Mouse (Mus musculus): ENCODE measurements around the gene Cebpzos.

DNA sequence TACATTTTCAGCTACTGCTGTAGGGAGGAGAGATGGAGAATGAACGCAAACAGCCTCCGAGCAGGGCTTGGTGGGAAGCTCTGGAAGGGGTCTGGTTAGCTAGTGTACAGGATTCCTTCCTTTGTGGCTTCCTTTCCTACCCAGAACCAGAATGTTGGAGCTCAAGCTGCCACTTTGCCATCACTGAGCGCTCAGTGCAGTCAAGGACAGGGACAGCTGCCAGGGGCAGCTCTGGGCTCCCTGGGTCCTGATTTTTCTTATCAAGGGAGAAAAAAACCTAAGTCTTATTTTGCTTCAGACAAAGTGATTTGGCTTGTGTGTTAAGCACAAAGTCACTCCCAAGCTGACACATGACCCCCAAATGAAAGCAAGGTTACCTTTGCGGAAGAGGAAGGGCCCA, 27.7 kb upstream of the Cebpzos start:
- TF ChIP-seq REST (IDR thresholded peaks at IDR 0.05; ENCODE audit: insufficient read depth, insufficient read length) (no peak), TCF12 (IDR thresholded peaks at IDR 0.05; ENCODE audit: insufficient read depth, poor library complexity, severe bottlenecking) (no peak), MAX (IDR thresholded peaks at IDR 0.05; ENCODE audit: low read depth) (no peak), USF1 (IDR thresholded peaks at IDR 0.05; ENCODE audit: low read depth) (no peak), POLR2A (IDR thresholded peaks at IDR 0.05; ENCODE audit: insufficient read length, low read depth) (no peak), E2F4 (IDR thresholded peaks at IDR 0.05; ENCODE audit: insufficient read depth) (no peak), POLR2AphosphoS2 (IDR thresholded peaks at IDR 0.05; ENCODE audit: insufficient read length, low read depth) (no peak), CEBPB (IDR thresholded peaks at IDR 0.05; ENCODE audit: insufficient read depth, poor library complexity, severe bottlenecking) (no peak), MYOD1 (IDR thresholded peaks at IDR 0.05; ENCODE audit: control insufficient read depth in 1 of 3, insufficient read length in 2 of 3, low read depth in 2 of 3) (no peak), TCF3 (IDR thresholded peaks at IDR 0.05; ENCODE audit: insufficient read length, low read depth) (no peak), MYOG (IDR thresholded peaks at IDR 0.05; ENCODE audit: control insufficient read depth in 1 of 3, insufficient read depth in 1 of 3, insufficient read length in 2 of 3, low read depth in 2 of 3) (no peak), SRF (IDR thresholded peaks at IDR 0.05; ENCODE audit: control insufficient read depth, insufficient read length, low read depth) (no peak)
